Mouse (Mus musculus): ENCODE data around the gene Gm21964.

GRCm38 (mm10) chr8:110074496-110074895 lies 26.5 kb upstream of the Gm21964 start:
- TF ChIP-seq FLI1 (IDR thresholded peaks at IDR 0.05; ENCODE audit: low read length): no peak
- no peak for TF ChIP-seq GATA1 (IDR thresholded peaks at IDR 0.05; ENCODE audit: borderline replicate concordance, low read length)

All from megakaryocyte, embryonic 14.5 days (primary cell).